Mouse (Mus musculus): ENCODE data around the gene Rnf150.
"Not testable (repeated sequence)": the region's sequence is repeated elsewhere in the genome, so short reads cannot be mapped to it uniquely, and the experiment has no call there.

Gene Rnf150

GRCm38 (mm10) chr8:83081806-83082205 is 218.7 kb downstream of the Rnf150 start:
- not testable (repeated sequence) for DNase-seq

GRCm38 (mm10) chr8:83082251-83082650 is 219.1 kb downstream of the Rnf150 start:
- no peak for DNase-seq

GRCm38 (mm10) chr8:83083452-83083851 is 220.3 kb downstream of the Rnf150 start:
- DNase-seq: no peak

GRCm38 (mm10) chr8:83085581-83085980 is 222.4 kb downstream of the Rnf150 start:
- no peak for DNase-seq

- DNase-seq: no peak
Observed at GRCm38 (mm10) chr8:83086625-83087024, 223.5 kb downstream of the Rnf150 start.

- no peak for DNase-seq
Observed at GRCm38 (mm10) chr8:83087604-83088003, 224.4 kb downstream of the Rnf150 start.

- DNase-seq: no peak
Observed at GRCm38 (mm10) chr8:83088156-83088555, 225.0 kb downstream of the Rnf150 start.

- DNase-seq: peak; percentile 93
Observed at GRCm38 (mm10) chr8:83089336-83089986, 226.3 kb downstream of the Rnf150 start.

- DNase-seq: no peak
Observed at GRCm38 (mm10) chr8:83090446-83090845, 227.3 kb downstream of the Rnf150 start.

- peak; percentile 44 for DNase-seq
Observed at GRCm38 (mm10) chr8:83100041-83100440, 236.9 kb downstream of the Rnf150 start.

GRCm38 (mm10) chr8:83102957-83103510 is 239.9 kb downstream of the Rnf150 start:
- no peak for DNase-seq

GRCm38 (mm10) chr8:83103968-83104367 is 240.8 kb downstream of the Rnf150 start:
- DNase-seq: no peak

GRCm38 (mm10) chr8:83109756-83110155 is 246.6 kb downstream of the Rnf150 start:
- no peak for DNase-seq

- DNase-seq: no peak
Observed at GRCm38 (mm10) chr8:83110177-83110576, 247.0 kb downstream of the Rnf150 start.

- no peak for DNase-seq
Observed at GRCm38 (mm10) chr8:83135086-83135485, 271.9 kb downstream of the Rnf150 start.

- no peak for DNase-seq
Observed at GRCm38 (mm10) chr8:83140068-83140467, 276.9 kb downstream of the Rnf150 start.

GRCm38 (mm10) chr8:83140701-83141111 is 277.6 kb downstream of the Rnf150 start:
- no peak for DNase-seq

All from cerebellum, adult 9-10 months (tissue).